Mouse (Mus musculus) liver, embryonic 11.5 days (tissue): ENCODE measurements around the gene Lgals3bp. TPM values are rescaled to one million over a fixed set of nuclear protein-coding genes. Genes with fewer than 3 reads are reported as not detected.
"Not testable (repeated sequence)": the region's sequence is repeated elsewhere in the genome, so short reads cannot be mapped to it uniquely, and the experiment has no call there.

Source experiments
- ATAC-seq: fragments of 200-750 bp; cut with Nextera tagmentation; replicated peaks from 2 replicates; pipeline ENCODE4 v1.8.0; 2017; ENCODE audit warnings: moderate number of reproducible peaks, mild to moderate bottlenecking, moderate TSS enrichment, moderate library complexity; ENCODE audit not compliant: low FRiP score
- DNase-seq: peaks from one replicate; pipeline ENCODE4 v3.0.0-alpha.2; 2017; ENCODE audit warnings: low spot score
- H3K27ac ChIP-seq: fragments of 300-500 bp; sonication (generic); 2 replicates; pipeline ENCODE4 v1.5.1; 2014; ENCODE audit warnings: mild to moderate bottlenecking, low read depth, low read length, control low read depth
- H3K27me3 ChIP-seq: fragments of 300-500 bp; sonication (generic); replicated peaks from 2 replicates; pipeline ENCODE4 v1.6.1; 2014; ENCODE audit warnings: low read length, mixed read lengths; ENCODE audit not compliant: control insufficient read depth, insufficient read depth
- H3K36me3 ChIP-seq: fragments of 300-500 bp; sonication (generic); 2 replicates; pipeline ENCODE4 v1.6.1; 2014; ENCODE audit warnings: mild to moderate bottlenecking, low read length, moderate library complexity, mixed read lengths; ENCODE audit not compliant: control insufficient read depth, insufficient read depth
- H3K4me1 ChIP-seq: fragments of 300-500 bp; sonication (generic); replicated peaks from 2 replicates; pipeline ENCODE4 v1.6.1; 2014; ENCODE audit warnings: low read length, mixed read lengths; ENCODE audit not compliant: control insufficient read depth, insufficient read depth
- H3K4me2 ChIP-seq: fragments of 300-500 bp; sonication (generic); 2 replicates; pipeline ENCODE4 v1.6.1; 2014; ENCODE audit warnings: mild to moderate bottlenecking, control low read depth, moderate library complexity
- H3K4me3 ChIP-seq: fragments of 300-500 bp; sonication (generic); 2 replicates; pipeline ENCODE4 v1.5.1; 2014; ENCODE audit warnings: low read depth, low read length, control low read depth
- H3K9ac ChIP-seq: fragments of 300-500 bp; sonication (generic); 2 replicates; pipeline ENCODE4 v1.6.1; 2014; ENCODE audit warnings: low read depth, low read length, control low read depth
- H3K9me3 ChIP-seq: fragments of 300-500 bp; sonication (generic); 2 replicates; pipeline ENCODE4 v1.6.1; 2016; ENCODE audit warnings: low read length, inconsistent platforms, mixed read lengths; ENCODE audit not compliant: control insufficient read depth
- WGBS: fragments of 180-500 bp; shearing (Covaris S2); extraction: QIAGEN DNeasy Blood & Tissue Kit; methylation state at CpG from one replicate; pipeline ENCODE4 v1.1.7; 2014; 5-methylcytosine and 5-hydroxymethylcytosine counted together
- polyA plus RNA-seq: library from polyadenylated mRNA; unstranded; fragments of >200 nt; fragmentation: Nextera tagmentation; extraction: Ambion mirVana; gene quantifications from 2 replicates; pipeline ENCODE4 v1.2.1, GENCODE M21; 2014

Gene Lgals3bp
- polyA plus RNA-seq, 1 experiment from 2014 or later = 23.3 TPM

DNA sequence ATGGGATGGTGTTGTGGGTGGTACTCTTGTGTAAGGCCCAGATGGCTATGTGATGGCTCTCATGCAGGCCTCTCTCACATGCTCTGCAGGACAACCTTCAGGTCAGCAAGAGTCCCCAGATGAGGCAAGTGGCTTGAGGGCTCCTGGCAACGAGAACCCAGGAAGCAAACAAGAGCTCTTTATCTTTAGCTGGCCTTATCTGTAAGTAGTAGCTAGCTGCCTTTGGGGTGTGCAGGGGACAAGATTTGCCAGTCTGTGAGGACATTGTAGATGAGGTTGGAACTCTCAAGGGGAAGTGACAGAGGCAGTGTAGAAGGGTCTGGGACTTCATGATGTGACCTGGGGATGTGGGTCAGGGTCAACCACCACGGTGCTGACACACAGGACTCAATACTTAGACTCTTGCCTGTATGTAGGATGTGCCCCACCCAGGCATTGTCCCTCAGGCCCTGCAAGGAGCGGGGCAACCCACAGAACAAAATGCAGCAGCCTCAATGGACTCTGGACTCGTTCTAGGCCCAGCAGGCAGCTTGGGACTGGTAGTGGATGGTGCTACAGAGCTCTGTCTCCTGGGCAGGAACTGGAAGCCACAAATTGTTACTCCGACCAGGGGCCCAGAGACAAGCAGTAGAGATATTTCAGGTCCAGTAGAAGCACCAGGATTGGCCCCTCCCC, 1.9 kb downstream of the Lgals3bp start:
- 0 out of 2 replicates have a peak overlapping the region, but pooled peaks have one; percentile 6 for H3K4me3 ChIP-seq
- peak overlapping the region; percentile 52 for H3K4me2 ChIP-seq
- no peaks in the 10 kb centered on the region for H3K27me3 ChIP-seq
- no peak for DNase-seq
- peaks cover 29% of the 10 kb centered on the region for H3K4me1 ChIP-seq
- peak; percentile 64 for ATAC-seq
- no peaks in the 10 kb centered on the region; the same call in 1 of the 2 replicates for H3K36me3 ChIP-seq
- H3K27ac ChIP-seq = peak overlapping the region; percentile 68; the same call in 1 of the 2 replicates
- peak overlapping the region; percentile 43; the same call in 1 of the 2 replicates for H3K9ac ChIP-seq
- no peaks in the 10 kb centered on the region for H3K9me3 ChIP-seq
- 34% methylated on average over 5 of the region's 5 CpGs for WGBS

DNA sequence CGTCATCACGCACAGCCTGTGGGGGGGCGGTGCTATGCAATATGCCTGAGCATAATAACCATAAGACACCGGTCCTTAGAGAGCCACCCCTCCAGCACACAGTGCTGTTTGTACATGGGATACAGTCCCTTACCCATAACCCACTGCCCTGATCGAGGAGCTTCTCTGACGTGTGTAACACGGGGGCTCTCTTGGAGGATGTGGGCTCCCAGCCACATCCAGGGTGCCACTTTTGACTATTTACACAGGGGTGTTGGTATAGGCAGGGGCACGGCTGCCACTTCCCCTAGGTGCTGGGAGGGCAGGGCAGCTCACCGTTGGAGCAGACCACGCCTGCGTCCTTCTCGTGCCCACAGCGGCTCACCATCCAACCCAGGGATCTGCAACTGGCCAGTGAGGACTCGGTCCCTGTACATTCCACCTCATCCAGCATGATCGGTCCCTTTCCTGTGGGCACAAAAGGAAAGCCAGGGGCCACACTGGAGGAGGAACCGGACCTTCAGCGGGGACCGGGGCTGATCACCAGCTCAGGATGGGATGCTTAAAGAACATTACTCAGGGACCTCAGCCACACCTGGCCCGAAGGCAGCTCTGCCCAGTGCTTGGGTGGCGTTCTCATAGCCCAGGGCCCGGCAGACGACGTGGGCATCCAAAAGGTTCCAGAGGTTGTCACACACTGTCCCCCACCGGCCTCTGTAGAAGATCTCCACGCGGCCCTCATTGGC, 3.9 kb downstream of the Lgals3bp start:
- H3K27ac ChIP-seq = no peak overlapping the region
- H3K4me3 ChIP-seq = no peak overlapping the region
- DNase-seq (no peak), ATAC-seq (no peak)
- 89% methylated on average over 26 of the region's 26 CpGs for WGBS
- no peak overlapping the region for H3K9ac ChIP-seq
- no peaks in the 10 kb centered on the region for H3K27me3 ChIP-seq
- no peaks in the 10 kb centered on the region for H3K9me3 ChIP-seq
- no peak overlapping the region for H3K4me2 ChIP-seq
- H3K4me1 ChIP-seq = peaks cover 29% of the 10 kb centered on the region
- no peaks in the 10 kb centered on the region; the same call in 1 of the 2 replicates for H3K36me3 ChIP-seq

DNA sequence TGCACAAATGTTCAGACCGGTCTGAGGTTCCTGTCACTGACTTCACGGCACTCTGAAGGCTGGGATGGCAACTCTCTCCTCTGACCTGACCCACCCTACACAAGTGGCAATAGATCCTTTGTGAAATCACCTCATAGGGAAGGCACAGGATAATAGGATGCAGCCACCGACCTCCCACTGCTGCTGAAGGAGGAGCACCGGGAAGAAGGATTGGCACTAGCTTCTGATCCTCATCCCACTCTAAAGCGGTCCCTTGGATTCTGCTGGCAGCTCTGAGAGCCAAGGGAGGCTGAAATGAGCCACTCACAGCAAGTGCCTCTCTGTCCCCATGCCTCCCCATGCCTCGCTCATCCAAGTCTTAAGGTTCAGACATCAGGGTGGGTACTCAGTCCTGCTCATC, 7.4 kb downstream of the Lgals3bp start:
- no peaks in the 10 kb centered on the region for H3K9me3 ChIP-seq
- no peak overlapping the region for H3K4me2 ChIP-seq
- no peaks in the 10 kb centered on the region; the same call in 1 of the 2 replicates for H3K36me3 ChIP-seq
- H3K9ac ChIP-seq = no peak overlapping the region
- ATAC-seq (no peak), DNase-seq (no peak)
- H3K4me1 ChIP-seq = peaks cover 2% of the 10 kb centered on the region
- 65% methylated on average over 6 of the region's 6 CpGs for WGBS
- H3K4me3 ChIP-seq = no peak overlapping the region
- H3K27ac ChIP-seq = no peak overlapping the region
- H3K27me3 ChIP-seq = no peaks in the 10 kb centered on the region

DNA sequence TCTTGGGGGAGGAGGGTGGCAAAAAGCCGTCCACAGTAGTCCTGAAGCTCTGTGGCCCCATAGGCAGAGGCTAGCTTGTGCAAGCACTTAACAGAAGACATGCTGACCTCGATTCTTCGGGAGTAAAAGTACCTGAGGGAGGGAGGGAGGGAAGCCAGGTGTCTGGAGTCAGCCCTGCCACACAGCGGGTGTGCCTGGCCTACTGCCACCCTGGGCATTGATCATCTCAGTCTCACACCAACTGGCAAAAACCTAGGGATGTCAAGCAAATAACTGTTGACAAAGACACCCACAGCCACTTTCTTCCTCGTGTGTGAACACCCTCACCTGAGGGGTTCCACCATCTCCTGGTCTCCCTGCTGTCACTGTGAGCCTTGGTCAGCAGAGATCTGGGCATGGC, 7.9 kb downstream of the Lgals3bp start:
- no peak for DNase-seq
- Histone ChIP-seq H3K4me1 (no peaks in the 10 kb centered on the region), H3K4me2 (no peak overlapping the region), H3K9me3 (no peaks in the 10 kb centered on the region), H3K9ac (no peak overlapping the region), H3K4me3 (no peak overlapping the region), H3K27me3 (no peaks in the 10 kb centered on the region), H3K36me3 (no peaks in the 10 kb centered on the region; the same call in 1 of the 2 replicates), H3K27ac (no peak overlapping the region)
- 77% methylated on average over 5 of the region's 5 CpGs for WGBS
- ATAC-seq = no peak

DNA sequence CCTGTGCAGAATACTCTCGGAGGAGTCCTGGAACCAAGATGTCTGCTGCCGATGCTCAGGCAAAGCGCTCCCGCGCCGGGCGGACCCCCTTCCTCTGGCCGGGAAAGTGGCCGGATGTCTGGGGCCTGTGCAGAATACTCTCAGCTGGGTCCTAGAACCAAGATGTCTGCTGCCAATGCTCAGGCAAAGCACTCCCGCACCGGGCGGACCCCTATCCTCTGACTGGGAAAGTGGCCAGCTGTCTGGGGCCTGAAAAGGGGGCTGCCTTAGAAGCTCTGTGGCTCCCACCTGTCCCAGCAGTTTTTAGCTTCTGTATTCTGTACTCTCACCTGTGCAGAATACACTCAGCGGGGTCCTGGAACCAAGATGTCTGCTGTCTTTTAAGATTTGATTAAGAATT, 14.1 kb downstream of the Lgals3bp start:
- H3K4me2 ChIP-seq, H3K9ac ChIP-seq, H3K4me1 ChIP-seq, H3K9me3 ChIP-seq, H3K36me3 ChIP-seq, H3K27ac ChIP-seq, ATAC-seq, H3K4me3 ChIP-seq, H3K27me3 ChIP-seq, DNase-seq: not testable (repeated sequence)
- WGBS = 88% methylated on average over 13 of the region's 13 CpGs

DNA sequence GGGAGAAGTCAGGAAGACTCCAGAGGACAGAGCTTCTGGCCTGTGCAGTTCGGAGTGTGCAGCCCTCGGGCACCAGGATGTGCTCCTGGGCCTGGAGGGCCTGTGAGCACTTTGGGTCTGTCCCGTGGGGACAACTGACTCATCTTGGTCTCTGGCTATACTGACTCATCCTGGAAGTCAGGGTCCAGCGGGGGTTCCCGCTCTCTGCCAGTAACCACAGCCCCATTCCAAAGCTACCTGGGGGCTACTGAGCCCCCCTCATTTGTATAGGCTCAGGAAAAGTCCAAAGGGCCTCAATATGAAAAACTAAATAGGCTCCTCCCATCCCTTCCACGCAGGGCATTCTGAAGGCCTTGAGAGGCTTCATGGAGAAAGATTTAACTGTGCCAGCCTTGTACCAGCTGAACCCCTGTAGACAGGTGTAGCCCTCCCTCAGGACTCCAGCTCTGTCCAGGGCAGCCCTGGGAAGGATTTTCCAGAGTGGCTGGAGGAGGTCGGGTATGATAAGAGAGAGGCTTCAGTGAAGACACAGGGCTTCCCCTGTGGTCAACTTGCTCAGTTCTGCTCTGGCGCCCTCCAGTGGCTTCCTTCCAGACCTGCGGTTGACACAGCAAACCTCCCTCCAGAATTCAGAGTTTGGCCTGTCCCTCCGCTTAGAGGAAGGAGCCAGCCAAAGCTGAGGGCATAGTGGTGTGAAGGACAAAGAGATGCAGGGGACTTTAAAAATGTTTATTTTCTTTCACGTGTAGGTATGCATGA, 22.5 kb downstream of the Lgals3bp start:
- ATAC-seq (no peak), DNase-seq (peak; percentile 69)
- H3K27me3 ChIP-seq = no peaks in the 10 kb centered on the region; the same call in 1 of the 2 replicates
- H3K9me3 ChIP-seq = no peaks in the 10 kb centered on the region
- H3K4me3 ChIP-seq = no peak overlapping the region
- H3K4me1 ChIP-seq = no peaks in the 10 kb centered on the region
- WGBS = 45% methylated on average over 11 of the region's 11 CpGs
- no peak overlapping the region for H3K4me2 ChIP-seq
- no peak overlapping the region for H3K9ac ChIP-seq
- no peak overlapping the region for H3K27ac ChIP-seq
- no peaks in the 10 kb centered on the region for H3K36me3 ChIP-seq

DNA sequence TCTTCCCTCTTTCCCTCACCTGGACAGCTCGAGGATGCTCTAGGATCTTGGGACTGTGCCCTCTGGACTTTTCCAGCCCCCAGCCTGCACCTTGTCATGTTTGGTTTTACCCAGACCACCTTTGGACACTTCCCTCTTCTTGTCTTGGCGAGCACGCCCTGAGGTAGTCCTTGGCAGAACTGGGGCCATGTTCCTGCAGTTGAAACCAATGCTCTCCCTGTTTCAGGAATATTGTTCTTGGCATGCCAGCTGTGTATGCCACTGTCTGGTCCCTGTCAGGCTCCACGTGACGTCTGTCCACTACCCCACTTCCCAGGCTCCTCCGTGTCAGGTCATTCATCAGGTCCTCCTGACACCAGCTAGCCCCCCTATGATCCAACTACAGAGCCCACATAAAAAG, 23.2 kb downstream of the Lgals3bp start:
- no peak overlapping the region for H3K27ac ChIP-seq
- no peak overlapping the region for H3K9ac ChIP-seq
- ATAC-seq = no peak
- H3K4me3 ChIP-seq = no peak overlapping the region
- no peak for DNase-seq
- WGBS = 76% methylated on average over 6 of the region's 6 CpGs
- H3K36me3 ChIP-seq = no peaks in the 10 kb centered on the region
- no peaks in the 10 kb centered on the region for H3K9me3 ChIP-seq
- H3K27me3 ChIP-seq = no peaks in the 10 kb centered on the region; the same call in 1 of the 2 replicates
- H3K4me2 ChIP-seq = no peak overlapping the region
- no peaks in the 10 kb centered on the region for H3K4me1 ChIP-seq

DNA sequence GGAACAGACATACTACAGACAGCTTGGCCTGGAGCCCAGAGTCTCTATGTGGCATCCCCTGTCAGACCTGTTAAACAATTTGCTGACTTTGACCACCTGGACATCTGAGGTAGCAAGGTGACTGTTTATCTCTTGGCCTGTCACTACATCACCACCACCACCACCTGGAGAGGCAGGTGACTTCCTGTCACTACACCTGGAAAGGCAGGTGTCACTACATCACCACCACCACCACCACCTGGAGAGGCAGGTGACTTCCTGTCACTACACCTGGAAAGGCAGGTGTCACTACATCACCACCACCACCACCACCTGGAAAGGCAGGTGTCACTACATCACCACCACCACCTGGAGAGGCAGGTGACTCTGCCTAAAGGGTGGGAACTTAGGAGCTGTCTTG, 25.6 kb downstream of the Lgals3bp start:
- DNase-seq, H3K9me3 ChIP-seq, H3K27ac ChIP-seq, H3K9ac ChIP-seq, ATAC-seq, H3K27me3 ChIP-seq, H3K36me3 ChIP-seq, H3K4me2 ChIP-seq, H3K4me3 ChIP-seq, H3K4me1 ChIP-seq: not testable (repeated sequence)
